Mouse (Mus musculus) NIH3T3 (cell line): Measurements from ENCODE around the gene Dtymk.
"Not testable (repeated sequence)": the region's sequence is repeated elsewhere in the genome, so short reads cannot be mapped to it uniquely, and the experiment has no call there.

Experiments
- DNase-seq: peaks from one replicate; pipeline ENCODE4 v3.0.0-alpha.2; 2012; ENCODE audit warnings: low read depth

The Dtymk gene

DNA sequence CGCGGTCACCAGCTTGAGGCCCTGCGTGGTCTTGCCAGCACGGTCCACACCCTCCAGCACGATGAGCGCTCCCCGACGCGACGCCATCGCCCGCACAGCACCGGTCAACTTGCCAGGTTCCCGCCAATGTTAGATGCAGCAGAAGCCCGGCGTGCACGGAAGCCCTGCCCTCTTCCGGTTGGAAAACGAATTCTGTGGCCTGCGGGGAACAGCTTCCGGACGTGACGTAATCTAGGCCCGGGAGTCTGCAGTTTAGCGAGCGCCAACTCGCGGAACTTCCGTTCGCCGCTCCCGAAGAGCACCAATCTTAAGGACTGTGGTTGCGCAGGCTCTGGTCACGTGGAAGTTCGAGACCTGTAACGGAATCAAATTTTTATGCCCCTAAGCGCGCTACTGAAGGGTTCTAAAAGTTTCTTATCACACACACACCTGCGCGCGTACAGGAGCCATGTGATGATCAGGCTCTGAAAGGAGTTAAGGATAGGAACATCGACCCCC, at the start of gene Dtymk:
Gene Dtymk (minus strand): TSS at position 194 of the 498 bp plus-strand sequence.
- DNase-seq: peak; percentile 98

DNA sequence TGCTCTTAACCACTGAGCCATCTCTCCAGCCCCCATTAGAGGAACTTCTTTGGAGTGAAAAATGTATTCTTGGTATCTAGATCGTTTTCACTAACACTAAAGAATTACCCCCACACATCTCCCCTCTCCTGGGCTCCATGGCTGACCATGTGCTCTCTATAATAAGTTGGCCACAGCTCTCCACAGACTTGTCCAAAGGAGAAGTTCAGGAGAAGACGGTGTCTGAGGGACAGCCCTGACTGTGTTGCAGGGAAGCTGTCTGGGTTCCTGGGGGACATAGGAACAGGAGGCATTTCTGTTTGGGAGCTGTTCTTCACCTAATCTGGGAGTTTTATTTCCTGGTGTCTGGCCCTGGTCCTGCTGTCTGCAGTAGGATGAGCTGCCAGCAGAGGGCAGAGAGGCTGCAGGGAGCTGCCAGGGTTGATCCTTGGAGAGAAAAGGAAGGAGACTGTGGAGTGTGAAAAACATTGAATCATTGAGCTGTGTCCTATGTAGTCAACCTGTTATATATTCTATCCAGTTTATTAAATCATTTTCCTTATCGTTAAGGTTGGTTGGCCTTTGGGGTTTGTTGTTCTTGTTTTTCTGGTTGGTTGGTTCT, 44.1 kb upstream of the Dtymk start:
- not testable (repeated sequence) for DNase-seq

DNA sequence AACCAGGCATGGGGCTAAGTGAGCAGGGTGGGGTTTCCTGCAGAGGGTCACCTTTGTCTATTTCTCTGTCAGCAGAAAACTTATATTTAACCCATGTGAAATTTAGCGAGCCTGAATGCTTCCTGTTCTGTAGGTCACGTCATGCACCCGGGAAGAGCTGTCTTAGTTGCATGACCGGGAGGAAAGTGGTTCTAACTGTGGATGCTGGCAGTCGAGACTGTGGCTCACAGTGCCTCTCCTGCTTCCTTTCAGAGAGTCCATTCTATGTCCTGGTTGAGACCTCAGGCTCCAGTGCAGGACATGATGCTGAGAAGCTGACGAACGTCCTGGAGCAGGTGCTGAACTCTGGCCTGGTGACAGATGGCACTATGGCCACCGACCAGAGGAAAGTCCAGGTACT, 36.8 kb upstream of the Dtymk start:
- not testable (repeated sequence) for DNase-seq

DNA sequence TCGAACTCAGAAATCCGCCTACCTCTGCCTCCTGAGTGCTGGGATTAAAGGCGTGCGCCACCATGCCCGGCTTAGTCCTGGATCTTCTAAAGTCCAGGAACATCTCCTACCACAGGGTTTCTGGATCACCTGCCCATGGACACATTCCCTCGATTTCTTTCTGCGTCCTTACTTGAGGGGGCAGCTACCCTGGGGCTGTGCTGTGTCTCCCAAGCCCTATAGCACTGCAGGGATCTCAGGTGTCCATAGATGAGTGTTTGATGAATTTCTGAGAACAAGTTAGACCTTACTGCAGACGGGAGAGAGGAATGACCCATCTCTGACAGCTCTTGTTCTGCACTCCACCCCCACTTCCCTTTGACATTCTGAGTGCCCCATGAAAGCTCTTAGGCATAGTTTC, 35.6 kb upstream of the Dtymk start:
- DNase-seq: peak; percentile 1

DNA sequence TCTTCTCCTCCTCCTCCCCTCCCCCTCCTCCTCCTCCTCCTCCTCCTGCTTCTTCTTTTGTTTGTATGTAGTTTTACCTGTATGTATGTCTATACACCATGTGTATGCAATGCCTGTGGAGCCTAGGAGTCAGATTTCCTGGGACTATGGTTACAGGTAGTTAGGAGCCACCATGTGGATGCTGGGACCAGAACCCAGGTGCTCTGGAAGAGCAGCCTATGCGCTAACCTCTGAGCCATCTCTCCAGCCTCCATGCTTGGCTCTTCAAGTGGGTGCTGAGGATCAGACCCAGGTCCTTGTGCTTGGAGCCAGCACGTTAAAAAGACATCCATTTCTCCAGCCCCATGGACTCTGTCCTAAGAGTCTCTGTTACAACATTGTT, 34.8 kb upstream of the Dtymk start:
- peak; percentile 1 for DNase-seq

DNA sequence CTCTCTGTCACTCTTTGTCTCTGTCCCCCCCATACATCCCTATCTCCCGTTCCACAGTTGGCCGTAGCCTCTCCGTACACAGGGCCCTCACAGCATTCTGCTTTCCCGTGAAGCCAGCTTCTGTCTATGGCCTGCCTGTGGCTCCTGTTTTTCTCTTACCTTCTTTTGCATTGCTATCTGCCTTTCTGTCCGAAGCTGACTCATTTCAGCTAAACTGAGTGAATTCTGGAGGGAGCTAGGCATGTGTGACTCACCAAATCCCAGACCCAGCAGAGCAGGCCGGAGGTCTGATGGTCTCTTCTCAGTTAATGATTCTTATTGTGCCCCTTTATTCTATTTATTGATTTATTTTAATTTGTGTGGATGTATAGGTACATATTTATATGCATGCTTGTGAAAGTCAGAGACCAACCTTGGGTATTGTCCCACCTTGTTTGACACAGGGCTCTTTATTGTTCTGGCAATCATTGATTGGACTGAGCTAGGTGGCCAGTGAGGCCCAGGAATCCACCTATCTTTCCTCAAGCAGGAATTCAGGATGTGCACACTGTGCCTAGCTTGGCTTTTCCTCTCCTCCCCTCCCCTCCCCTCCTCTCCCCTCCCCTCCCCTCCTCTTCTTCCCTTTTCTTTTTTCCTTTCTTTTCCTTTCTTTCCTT, 34.3 kb upstream of the Dtymk start:
- DNase-seq: peak; percentile 81

DNA sequence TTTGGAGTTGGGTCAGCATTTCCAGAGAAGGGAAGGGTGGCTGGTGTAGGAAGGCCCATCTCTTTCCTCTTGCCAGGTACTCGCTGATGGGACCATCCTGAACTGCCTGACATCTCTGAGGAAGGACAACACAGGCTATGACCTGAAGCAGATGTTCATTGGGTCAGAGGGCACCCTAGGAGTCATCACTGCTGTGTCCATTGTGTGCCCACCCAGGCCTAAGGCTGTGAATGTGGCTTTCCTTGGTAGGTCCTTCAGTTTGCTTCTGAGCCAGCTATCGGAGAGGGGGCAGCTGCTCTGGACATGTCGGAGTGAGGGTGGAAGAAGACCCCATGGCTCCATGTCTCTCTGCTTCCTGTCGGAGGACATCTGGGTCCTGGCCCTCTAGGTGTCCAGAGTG, 33.5 kb upstream of the Dtymk start:
- DNase-seq: peak; percentile 3

DNA sequence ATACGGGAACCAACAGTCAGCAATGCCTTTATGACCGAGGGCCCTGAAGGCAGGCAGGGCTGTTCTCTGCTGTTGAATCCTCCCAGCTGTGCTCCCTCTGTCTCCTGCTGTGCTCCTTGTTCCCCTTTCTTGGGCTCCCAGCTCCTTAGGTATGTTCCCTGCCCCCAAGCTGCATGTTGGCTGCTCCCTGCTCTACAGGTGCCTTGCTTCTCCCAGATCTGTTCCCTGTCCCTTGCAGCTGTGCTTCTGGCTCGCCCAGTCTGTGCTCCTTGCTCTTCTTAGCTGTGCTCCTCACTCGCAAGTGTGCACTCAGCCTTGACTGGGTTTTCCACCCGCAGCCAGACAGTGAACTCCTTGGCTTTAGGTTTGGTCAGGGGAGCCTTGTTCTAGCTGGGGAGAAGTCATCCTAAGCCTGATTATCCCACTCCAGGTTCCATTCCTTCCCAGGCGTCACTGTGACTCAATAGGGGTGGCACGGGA, 33.0 kb upstream of the Dtymk start:
- DNase-seq: peak; percentile 1

DNA sequence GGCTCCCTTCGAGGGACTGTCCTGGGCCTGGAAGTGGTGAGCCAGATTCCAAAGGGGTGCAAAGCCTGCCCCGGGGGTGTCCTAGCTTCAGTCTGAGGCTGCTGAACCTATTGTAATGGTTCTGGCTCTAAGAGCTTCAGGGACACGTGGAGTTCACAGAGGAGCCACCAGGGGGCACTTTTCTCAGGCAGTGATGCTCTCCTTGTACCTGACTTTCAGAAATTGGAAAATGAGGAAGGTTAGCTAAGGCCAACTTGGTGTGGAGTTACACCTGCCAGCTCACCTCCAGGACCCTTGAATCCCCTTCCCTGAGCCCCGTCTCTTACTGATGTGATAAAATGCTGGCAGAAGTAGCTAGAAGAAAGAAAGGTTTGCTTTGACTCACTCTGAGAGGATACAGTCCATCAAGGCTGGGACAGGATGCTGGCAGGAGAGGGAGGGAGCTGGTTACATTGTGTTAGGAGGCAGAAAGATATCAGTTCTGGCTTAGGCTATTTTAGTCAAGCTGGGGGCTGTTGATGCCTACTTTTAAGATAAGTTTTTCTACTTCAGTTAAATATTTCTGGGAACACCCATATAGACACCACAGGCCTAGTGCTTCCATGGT, 31.1 kb upstream of the Dtymk start:
- peak; percentile 0 for DNase-seq

DNA sequence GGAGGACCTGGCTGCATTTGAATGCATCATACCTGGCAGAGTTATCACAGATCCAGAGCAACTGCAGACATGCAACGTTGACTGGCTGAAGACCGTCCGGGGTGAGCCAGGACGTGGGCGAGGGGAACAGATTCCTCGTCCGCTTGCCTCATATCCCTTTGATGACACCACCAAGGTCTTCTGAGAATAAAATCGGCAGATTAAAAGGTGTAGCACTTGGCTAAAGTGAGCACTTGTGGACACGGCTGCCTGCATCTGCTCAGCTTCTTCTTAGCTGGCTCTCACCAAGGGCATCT, 24.8 kb upstream of the Dtymk start:
- DNase-seq: no peak

DNA sequence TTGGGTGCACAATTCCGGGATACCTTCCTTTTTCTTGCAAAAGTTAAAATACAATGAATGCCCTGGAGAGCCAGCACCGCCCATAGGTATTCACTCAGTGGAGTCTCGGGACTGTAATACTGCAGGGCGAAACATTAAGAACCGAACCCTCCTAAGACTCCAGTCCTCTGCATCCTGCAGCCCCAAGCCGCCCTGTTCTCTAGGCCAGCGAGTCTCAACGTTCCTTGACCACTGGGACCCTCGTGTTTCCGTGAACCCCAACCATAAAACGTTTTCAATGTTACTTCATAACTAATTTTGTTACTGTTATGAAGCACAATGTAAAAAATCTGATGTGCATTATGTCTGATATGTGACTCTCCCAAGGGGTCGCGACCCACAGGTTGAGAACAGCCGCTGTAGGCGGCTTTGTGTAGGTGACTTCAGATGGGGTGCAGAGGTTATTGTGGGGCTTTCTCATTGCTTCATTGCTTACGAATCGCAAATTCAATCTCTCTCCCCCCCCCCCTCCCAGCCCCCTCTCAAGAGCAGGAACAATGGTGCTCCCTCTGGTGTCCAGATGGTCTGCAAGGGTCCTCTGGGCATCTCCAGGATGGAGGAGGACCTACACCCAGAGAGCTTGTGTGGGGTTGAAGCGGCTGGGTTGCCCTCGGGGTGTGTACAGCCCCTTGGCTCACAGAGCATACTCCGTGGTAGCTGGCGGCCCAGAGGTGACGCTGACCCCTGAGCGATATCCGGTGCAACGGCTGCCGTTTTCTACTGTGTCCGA, 24.2 kb upstream of the Dtymk start:
- DNase-seq: peak; percentile 23

DNA sequence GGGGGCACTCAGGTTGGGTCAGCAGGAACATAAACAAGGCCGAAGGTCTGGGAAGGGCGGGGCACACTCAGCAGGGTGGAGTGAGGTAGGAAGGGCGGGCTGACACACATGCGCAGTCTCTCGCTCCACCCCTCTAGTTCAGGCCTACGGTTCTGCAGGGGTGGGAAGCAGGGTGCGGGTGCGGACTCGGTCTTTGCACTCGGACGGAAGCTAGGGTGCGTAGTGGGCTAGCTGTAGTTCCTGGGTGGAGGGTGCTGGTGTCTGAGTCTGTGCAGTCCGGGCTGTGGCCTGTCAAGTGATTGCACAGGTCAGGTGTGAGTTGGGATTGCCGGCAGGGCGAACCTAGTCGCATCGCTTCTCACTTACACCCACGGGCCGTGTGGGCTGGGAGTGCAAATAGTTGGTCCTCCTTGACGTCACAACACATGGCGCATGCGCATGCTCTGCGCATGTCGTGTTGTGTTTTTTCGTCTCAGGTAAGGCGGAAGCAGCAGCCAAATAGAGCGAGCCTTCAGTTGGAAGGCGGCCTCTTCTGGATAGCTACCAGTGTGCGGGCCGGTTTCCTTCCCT, 23.5 kb upstream of the Dtymk start:
- DNase-seq: peak; percentile 98

DNA sequence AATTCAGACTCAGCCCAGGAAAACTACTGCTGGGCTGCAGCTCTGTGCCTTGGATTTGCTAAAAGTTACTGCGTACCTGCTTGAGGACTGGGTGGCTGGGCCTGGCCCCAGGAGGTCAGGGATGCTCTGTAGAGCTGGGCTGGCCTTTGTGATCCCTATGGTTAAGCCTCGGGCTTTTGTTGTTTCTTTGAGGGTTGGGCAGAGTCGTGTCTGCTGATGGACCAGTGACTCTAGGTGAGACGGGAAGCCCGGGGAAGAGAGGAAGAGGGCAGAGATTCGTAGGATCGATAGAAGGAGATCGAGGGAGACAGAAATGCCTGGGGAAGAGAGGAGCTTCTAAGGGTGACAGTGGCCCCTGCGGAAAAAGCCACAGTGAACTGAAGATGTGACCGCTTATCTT, 22.9 kb upstream of the Dtymk start, which contains the start of gene D2hgdh:
Gene D2hgdh (plus strand): TSS at position 301 of the 400 bp plus-strand sequence.
- DNase-seq: peak; percentile 27

DNA sequence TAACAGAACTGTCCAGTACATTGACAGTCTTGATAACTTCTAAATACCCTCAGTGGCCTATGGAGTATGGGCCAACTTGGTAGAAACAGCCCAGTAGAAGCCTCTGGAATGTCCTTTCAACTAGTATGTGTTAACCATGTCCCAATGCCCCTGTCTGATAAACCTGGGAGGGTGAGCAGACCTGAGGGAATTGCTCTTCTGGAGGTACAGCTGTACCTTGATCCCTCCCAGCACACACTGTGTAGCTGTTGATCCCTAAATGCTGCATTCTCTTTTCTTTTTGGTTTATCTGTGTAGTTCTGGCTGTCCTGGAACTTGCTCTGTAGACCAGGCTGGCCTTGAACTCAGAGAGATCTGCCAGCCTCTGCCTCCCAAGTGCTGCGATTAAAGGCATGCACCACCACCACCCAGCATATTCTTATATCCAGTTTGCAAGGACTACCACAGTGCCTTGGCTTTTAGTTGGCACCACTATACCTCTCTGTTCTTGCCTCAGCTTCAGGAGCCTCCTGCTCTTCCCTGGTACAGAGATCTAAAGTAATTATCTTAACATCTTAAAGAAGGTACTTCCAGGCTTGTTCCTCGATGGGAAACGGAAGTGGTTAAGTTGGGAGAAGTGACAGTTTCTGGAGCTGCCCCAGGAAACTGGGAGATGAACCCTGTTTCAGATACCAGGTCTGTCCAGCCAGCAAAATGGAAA, 22.2 kb upstream of the Dtymk start:
- DNase-seq: no peak

DNA sequence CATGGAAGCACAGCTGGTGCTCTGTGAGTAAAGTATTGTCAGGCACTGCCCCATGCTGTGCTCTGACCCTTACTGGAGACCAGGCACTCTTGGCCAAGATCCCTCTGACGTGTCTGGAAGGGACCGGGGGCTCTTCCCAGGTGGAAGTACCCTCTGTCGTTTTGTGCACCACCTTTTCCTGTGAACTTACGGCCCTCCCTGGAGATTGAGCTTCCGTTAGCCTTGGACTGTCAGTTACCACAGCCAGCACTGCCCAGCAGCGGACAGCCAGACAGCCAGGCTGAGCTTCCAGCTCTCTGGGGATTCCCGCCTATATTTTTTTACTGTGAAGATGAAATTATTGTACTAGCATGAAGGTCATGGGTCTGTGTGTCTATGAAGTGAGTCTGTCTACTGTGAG, 17.0 kb upstream of the Dtymk start:
- DNase-seq: no peak

DNA sequence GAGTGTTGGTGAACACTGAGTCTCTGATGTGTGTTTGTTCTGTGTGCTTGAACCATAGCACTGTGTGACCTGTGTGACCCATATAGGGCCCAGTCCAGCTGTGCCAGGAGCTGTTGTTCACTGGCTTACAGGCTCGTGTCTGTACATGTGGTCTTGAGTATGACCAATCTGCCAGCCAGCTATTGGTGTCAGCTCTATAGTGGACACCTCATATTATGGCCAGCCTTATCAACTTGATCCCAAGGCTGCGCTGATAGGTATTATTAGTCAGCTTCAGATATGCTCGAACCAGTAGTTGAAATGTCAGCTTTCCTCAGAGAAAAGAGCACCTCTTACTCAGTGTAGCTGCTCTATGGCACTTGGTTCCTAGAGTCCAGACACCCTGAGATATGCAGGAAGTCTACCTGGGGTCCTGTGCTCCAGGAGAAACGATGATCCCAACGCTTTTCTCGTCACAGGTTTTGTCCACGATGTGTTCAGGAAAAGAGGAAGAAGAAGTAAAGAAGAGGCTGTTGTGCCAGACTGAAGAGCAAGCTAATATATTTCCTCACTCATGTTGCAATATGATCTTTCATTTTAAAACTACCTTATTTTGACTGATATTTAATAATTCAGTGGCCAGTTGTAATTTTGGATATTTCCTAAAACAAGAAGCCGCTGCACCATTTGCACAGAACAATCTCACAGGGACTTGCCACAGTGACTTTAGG, 16.2 kb upstream of the Dtymk start:
- no peak for DNase-seq

DNA sequence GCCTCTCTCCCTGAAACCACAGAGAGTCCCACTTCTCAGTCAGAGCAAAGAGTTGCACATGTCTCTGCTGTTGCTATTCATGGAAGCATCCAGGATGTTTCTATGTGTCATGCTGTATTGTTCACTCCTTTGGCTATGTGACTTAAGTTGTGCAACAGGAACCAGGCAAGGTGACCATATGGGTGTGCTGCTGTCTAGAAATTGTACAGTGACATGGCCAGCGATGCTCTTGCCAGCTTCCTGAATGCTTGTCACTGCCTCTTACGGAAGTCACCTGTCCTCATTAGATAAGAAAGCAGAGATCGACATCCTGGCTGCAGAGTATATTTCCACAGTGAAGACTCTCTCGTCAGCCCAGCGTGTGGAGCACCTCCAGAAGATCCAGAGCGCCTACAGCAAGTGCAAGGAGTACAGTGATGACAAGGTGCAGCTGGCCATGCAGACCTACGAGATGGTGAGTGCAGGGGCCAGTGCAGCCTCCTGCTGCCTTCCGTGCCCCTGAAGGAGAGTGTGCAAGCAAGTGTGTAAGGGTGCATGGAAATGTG, 9.8 kb upstream of the Dtymk start:
- DNase-seq: no peak

DNA sequence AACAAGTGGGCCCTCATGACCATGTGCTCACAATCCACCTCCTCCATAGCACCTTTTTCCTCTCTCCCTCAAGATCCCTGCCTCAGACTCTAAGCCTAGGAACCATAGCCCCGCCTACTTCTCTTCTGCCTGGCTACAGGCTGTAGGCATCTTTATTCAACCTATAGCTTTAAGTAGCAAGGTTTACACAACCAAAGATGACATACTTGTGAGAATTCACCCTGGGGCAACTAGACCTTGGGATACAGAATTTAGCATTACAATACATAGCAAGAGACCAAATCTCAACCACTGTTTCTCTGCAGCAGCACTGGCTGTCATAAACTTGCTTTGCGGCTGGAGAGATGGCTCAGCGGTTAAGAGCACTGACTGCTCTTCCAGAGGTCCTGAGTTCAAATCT, 8.3 kb upstream of the Dtymk start:
- no peak for DNase-seq

DNA sequence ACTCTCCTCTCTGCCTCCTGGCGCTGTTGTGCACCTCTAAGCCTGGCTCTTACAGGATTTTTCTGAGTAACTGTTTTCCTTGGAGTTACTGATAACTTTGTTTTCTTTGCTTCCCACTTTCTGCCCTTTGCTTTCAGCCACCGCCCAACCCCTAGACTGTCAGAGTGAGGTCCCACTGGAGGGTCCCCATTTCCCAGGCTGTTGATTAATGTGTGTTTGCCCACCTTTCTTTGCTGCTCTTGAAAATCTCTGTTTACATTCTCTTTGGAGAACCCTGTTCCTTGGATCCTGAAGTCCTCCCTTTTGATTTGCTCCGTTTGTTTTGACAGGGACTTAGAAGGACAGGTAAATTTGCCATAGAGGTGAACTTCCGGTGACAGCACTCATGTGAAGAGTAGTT, 7.1 kb upstream of the Dtymk start:
- no peak for DNase-seq

DNA sequence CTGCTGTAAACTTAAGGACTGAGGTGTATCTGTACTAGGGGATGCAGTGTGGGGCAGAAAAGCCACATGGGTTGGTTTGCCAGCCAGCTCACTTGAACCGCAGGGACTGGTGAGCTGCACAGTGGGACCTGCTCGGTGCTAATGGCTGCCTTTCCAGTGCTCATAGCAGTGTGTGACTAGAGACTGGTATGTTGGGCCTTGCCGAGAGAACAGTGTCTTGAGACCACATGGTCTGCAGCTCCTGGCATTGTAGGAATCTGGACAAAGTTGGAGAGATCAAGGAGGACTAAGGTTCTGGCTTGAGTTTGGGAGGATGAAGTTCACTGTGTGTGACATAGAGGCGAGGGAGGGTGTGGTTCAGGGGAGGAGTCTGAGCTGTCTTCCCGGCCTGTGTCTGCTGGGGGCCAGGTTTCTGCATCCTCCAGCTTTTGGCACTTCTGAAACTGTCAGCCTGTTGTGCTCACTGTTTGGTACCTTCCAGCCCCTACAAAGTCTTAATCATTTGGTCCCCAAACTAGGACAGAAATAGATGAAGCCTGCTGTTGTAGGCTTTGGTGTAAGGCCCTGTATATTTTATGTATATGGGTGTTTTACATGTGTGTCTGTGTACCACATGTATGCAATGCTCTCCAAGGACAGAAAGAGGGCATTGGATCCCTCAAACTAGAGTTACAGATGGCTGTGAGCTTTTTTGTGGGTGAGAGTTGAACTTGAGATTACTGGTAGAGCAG, 3.7 kb upstream of the Dtymk start:
- no peak for DNase-seq
